Mouse (Mus musculus): ENCODE measurements around the gene Amotl1. TPM values are rescaled to one million over a fixed set of nuclear protein-coding genes. Genes with fewer than 3 reads are reported as not detected.
A peak's percentile ranks its signal among the peaks of the same experiment; 100 is the strongest.
"Not testable (repeated sequence)": the region's sequence is repeated elsewhere in the genome, so short reads cannot be mapped to it uniquely, and the experiment has no call there.

Amotl1 gene
- total RNA-seq, 4 experiments from 2014 or later, result 15.0 to 18.9 (median 17.4) TPM

GRCm38 (mm10) chr9:14607464-14607863 lies 37.4 kb downstream of the Amotl1 start:
- peak; percentile 29 to 40 for DNase-seq (ENCODE audit: low spot score in 2 of 2)

DNA sequence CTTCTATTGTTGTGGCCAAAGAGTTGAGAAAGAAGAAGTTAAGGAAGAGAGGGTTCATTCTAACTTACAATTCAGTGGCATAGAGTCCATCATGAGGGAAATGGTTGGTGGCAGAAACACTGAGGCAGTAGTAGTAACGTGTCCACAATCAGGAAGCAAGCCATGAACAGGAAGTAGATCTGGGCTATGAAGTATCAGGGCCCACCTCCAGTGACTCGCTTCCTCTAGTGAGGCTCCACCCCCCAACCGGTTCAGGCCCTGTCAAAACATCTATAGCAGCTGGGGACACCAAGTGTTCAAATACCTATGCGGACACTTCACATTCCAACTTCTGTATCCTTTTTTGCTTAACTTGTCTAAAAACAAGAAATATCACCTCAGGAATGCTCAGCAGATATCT lies 38.9 kb downstream of the Amotl1 start:
- no peak for DNase-seq (ENCODE audit: low spot score in 2 of 2)

DNA sequence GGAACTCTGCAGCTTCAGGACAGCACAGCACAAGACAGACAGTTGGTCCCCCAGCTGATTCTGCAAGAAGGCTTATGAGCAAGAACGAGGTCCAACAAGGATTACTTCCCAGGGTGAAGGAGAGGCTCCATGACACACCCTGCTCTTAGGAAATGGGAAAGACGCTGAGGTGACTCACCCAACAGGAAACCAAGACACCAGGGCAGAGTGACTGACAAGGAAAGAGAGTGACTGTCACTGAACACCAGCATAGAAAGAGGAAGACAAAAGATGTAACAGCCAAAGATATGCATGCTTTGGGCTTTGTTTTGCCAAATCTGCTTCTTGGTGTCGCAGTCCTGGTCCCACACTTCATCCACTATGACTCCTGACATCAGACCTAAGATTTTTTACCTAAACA lies 40.5 kb downstream of the Amotl1 start:
- DNase-seq (ENCODE audit: low spot score in 2 of 2), result no peak

DNA sequence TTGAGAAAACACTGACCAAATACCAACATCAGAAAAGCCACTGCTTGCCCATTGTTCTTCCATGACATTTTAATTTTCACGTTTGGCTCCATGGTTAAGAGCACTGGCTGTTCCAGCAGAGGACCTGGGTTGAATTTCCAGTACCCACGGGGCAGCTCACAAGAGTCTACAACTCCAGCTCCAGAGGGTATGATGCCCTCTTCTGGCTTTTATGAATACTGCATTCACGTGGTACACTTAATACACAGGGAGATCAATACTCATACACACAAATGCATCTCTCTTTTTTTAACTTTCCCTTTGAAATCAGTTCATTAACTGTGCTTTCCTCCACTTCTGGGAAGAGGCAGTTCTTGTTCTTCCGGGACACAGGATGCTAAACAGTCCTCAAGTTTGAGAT lies 41.4 kb downstream of the Amotl1 start:
- DNase-seq (ENCODE audit: low spot score in 2 of 2), result no peak

GRCm38 (mm10) chr9:14599799-14600198 lies 45.1 kb downstream of the Amotl1 start:
- DNase-seq (ENCODE audit: low spot score in 2 of 2), result no peak

GRCm38 (mm10) chr9:14598157-14598556 lies 46.7 kb downstream of the Amotl1 start:
- DNase-seq (ENCODE audit: low spot score in 2 of 2), result no peak

GRCm38 (mm10) chr9:14597429-14597828 lies 47.4 kb downstream of the Amotl1 start:
- no peak for DNase-seq (ENCODE audit: low spot score in 2 of 2)

DNA sequence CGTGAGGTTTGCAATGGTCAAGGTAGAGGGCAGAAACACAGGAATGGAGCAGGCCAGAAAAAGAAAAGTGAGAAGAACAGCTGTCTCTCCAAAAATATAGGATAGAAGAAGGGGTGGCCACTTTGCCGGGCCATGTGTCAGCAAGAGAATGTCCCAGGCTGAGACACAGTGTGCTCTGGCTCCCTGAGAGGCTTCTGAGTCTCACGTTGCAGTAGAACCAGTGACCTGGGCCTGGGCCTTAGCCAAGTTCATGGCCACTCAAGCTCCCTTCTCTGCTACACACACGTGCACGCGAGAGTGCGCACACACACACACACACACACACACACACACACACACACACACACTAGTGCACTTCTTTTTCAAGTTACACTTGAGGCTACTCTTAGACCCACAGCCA lies 48.0 kb downstream of the Amotl1 start:
- DNase-seq (ENCODE audit: low spot score in 2 of 2), result no peak

- DNase-seq (ENCODE audit: low spot score in 2 of 2), result peak; percentile 61 to 69
Measured at GRCm38 (mm10) chr9:14596427-14596826, 48.4 kb downstream of the Amotl1 start.

- DNase-seq (ENCODE audit: low spot score in 2 of 2), result no peak
Measured at GRCm38 (mm10) chr9:14595893-14596292, 49.0 kb downstream of the Amotl1 start.

GRCm38 (mm10) chr9:14593880-14594279 lies 51.0 kb downstream of the Amotl1 start:
- DNase-seq (ENCODE audit: low spot score in 2 of 2), result no peak

GRCm38 (mm10) chr9:14590666-14591065 lies 54.2 kb downstream of the Amotl1 start:
- no peak for DNase-seq (ENCODE audit: low spot score in 2 of 2)

- DNase-seq (ENCODE audit: low spot score in 2 of 2), result no peak
Measured at GRCm38 (mm10) chr9:14588690-14589089, 56.2 kb downstream of the Amotl1 start.

GRCm38 (mm10) chr9:14585702-14586101 lies 59.2 kb downstream of the Amotl1 start:
- DNase-seq (ENCODE audit: low spot score in 2 of 2), result no peak

GRCm38 (mm10) chr9:14578960-14579359 lies 65.9 kb downstream of the Amotl1 start:
- no peak for DNase-seq (ENCODE audit: low spot score in 2 of 2)

DNA sequence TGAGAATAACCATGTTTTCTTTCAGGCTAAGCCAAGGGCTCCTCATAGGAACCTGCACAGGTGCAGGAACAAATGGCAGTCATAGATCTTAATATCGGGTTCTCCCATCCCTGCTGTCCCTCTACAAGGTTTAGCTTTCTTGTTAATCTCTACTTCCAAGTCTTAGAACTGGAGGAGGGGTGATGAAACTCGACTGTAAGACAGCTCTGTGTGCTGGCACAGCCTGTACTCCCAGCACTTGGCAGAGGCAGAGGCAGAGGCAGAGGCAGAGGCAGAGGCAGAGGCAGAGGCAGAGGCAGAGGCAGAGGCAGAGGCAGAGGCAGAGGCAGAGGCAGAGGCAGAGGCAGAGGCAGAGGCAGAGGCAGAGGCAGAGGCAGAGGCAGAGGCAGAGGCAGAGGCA lies 68.5 kb downstream of the Amotl1 start:
- not testable (repeated sequence) for DNase-seq (ENCODE audit: low spot score in 2 of 2)

- no peak for DNase-seq (ENCODE audit: low spot score in 2 of 2)
Measured at GRCm38 (mm10) chr9:14574760-14575399, 70.0 kb downstream of the Amotl1 start.

DNA sequence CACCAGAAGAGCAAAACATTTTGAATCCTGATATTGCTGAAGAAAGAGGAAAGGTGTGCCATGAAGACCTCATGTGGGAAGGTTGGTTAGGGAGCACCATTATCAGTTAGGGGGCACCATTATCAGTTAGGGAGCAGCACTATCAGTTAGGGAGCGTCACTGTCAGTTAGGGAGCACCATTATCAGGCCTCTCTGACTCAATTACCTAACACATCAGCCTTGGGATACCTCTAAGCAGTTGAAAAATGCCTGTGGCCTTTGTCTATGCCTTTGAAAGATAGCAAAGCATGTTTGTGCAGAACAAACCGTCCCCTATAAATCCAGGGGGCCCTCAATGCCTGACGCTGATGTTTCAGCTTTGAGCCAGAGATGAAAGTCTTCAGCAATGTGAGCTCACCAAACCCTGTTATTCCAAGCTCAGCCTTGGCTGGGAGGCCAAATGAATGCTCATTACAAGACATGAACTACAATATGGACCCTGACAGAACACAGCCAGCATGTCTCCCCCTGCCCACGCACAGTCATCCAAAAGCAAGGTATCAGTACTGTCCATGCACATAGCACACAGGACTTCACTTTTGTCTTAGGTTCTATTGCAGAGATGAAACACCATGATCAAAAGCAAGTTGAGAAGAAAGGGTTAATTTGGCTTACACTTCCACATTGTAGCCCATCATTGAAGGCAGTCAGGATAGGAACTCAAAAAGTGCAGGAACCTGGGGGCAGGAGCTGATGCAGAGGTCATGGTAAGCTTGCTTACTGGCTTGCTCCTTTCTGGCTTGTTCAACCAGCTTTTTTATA lies 75.5 kb downstream of the Amotl1 start:
- DNase-seq (ENCODE audit: low spot score in 2 of 2), result no peak

DNA sequence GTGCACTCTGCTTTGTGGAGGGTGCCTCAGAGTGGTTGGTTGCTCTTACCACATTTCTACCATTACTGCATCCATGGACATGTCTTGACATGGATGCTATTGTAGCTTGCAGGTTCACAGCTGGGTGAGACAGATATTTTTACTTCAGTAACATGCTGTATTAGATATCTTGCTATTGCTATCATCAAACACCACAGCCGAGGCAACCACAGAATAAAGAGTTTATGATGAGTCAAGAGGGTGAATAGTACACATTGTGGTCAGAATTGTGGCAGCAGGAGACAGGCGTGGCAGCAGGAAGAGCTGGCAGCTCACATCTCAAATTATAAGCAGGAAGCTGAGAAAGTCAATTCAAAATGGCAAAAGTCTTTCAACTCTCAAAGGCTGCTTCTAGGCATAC lies 76.4 kb downstream of the Amotl1 start:
- DNase-seq (ENCODE audit: low spot score in 2 of 2), result no peak

DNA sequence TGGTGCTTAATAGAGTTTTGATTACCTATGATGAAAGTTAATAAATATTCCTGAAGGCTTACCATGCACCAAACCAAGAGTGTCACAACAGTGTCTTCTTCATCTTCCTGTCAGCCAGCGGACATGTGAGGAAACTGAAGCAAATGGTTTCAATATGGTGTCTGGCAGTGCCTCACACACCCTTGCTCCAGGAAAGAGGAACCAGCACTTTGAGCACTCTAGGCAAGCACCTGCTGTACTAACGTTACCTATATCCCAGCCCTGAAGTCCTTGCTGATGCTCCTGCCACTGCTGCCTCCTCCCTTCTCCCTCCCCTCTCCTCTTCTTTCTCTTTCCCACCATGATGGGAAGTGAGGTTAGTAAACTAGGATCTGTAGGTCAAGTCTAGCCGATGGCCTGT lies 80.4 kb downstream of the Amotl1 start:
- DNase-seq (ENCODE audit: low spot score in 2 of 2), result no peak

- no peak for DNase-seq (ENCODE audit: low spot score in 2 of 2)
Measured at GRCm38 (mm10) chr9:14563351-14563750, 81.5 kb downstream of the Amotl1 start.

GRCm38 (mm10) chr9:14560545-14560944 lies 84.3 kb downstream of the Amotl1 start:
- DNase-seq (ENCODE audit: low spot score in 2 of 2), result no peak

GRCm38 (mm10) chr9:14559996-14560395 lies 84.9 kb downstream of the Amotl1 start:
- peak in 1 of 2 experiments; percentile 6 for DNase-seq (ENCODE audit: low spot score in 2 of 2)
